Mouse (Mus musculus) regulatory T cell (primary cell): Measurements from ENCODE around the gene Timm50.

ENCODE experiments used
- in situ Hi-C: fragments of 300-600 bp; cut with MboI, MseI; formaldehyde crosslinking; loops from one replicate; pipeline ENCODE4 v1.15.1; 2025; ENCODE audit warnings: high pct_unique_total_duplicates

The Timm50 gene

DNA sequence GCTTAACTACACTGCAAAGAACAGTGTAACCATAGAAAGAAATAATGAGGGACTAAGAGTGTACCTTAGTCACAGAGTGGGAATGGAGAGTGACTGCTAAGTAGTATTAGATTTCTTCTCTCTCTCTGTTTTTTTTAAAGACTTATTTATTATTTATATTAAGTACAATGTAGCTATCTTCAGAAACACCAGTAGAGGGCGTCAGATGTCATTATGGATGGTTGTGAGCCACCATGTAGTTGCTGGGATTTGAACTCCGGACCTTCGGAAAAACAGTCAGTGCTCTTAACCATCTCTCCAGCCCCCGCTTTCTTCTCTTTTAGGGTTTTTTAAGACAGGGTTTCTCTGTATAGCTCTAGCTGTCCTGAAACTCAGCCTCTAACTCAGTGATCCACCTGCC is 14.6 kb upstream of the Timm50 start:
- in situ Hi-C loops = no loop called here

DNA sequence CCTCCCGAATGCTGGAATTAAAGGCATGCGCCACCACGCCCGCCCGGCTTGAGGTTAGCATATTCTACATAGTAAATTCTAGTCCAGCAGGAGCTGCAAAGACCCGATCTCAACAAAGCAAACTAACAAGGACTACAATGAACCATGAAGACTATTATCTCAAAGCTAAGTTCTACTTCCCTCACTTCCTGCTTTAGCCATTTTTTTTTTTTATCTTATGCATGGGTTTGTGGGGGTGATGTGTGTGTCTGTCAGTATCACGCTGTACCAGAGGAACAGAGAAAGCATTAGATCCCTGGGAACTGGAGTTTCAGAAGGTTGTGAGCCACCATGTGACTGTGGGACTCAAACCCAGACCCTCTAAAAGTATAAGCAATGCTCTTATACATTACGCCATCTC is 13.4 kb upstream of the Timm50 start:
- in situ Hi-C loops = no loop called here

DNA sequence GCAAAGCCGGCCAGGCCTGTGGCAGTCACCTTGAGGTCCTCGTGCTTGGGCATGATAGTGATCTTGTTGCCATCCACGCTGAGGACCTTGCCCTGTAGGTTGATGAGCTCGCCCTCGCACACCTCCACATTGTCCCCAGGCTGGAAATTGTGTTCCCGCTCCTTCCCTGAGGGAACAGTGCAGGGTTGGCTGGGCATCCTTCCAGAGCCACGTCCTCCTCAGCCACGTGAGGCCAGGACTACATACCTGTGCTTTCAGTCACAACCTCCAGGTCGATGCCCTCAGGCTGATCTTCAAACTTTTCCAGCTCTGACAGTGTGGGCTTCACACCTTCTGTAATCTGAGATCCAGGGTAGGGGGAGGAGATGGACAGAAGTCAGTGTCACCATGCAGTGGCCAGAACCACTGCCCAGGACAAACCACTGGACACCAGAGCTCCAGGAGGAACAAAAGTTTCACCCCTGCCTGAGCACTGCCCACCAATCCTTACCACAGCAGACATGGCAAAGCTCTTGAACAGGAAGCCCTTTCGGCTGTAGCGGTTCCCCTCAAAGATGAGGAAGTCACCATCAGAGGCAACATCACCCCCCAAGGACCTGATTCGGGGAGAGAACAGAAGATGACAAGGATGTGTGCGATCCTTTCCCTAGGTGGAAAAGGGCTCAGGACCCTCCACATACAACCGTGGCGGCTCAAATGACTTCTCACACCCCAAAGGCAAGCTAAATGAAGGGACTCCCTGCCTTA is 10.3 kb upstream of the Timm50 start:
- in situ Hi-C loops = no loop called here

DNA sequence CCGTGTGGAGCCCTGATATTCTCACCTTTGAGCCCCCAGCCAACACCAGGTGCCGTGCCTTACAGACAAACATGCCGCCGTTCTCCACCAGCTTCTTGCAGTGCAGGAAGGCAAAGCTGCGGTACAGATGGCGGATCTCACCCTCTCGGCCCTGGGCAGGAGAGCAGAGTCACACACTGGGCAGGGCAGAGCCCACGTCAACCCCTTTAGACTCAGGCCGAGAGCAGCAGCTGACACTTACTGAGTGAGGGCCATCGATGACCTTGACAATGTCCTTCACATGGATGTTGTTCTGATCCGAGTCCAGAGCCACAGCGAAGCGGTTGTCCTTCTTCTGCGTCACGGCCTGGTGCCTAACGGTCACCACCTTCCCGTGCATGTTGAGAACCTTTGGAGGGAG is 6.8 kb upstream of the Timm50 start:
- in situ Hi-C loops = loop anchor here (10.0 kb wide), 1 partner anchor 1436 kb away; no protein-coding TSS in a partner anchor

DNA sequence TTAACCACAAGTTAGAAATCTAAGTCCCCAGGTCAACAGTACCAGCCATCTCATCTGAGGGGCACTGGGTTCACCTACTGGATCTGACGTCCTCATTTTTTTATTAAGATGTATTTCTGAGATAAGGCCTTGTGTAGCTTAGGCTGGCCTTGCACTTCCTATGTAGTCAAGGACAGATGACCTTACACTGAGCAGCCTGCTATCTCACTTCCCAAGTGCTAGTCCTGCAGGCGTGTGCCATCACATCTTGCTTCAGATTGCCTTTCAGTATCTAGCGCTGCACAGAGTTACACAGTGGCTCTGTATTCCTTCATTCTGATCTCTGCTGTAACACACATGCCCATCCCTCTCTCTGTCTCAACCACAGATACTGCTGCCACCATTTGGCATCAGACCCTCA is 6.2 kb upstream of the Timm50 start:
- in situ Hi-C loops = loop anchor here (10.0 kb wide), 1 partner anchor 1437 kb away; no protein-coding TSS in a partner anchor

GRCm38 (mm10) chr7:28311151-28311925 is 534 bp downstream of the Timm50 start:
- in situ Hi-C loops = loop anchor here (10.0 kb wide), 1 partner anchor 1443 kb away; no protein-coding TSS in a partner anchor

DNA sequence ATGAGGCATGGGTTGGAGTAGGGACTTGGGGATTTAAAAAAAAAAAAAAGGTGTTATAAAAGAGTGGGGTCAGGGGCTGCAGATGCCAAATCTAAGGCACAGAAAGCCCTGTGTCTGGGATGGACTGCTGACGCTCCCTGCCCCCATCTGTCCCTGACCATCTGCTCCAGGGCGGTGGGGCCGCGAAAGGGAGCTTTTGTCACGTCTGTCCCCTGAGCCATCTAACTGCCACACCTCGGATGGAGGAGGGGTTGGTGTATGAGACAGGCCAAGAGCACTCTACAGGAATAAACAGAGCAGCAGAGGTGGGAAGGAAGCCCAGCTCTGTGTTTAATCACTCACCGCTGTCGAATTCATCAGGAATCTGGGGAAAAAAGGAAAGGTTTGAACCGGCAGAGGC is 2.1 kb downstream of the Timm50 start:
- in situ Hi-C loops = loop anchor here (10.0 kb wide), 1 partner anchor 1445 kb away; no protein-coding TSS in a partner anchor

GRCm38 (mm10) chr7:28306216-28306615 is 5.7 kb downstream of the Timm50 start:
- in situ Hi-C loops = no loop called here

DNA sequence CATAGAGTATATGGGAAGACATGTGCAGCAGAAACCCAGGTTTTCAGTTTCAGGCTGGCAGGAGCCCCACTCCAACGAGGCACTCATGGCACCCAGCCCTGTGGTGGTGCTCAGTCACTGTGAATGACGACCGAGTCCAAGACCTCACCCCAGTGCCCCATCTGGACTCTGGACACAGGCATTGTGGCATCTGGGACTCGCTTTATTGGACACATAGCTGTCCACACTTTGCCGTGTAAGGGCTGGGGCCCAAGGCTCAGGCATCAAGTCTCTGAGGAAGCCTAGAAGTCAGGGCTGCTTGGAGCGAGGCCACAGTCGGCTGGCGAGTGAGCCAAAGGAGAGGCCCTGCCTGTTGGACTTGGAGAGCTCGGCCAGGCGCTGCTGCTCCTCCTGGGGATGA is 6.2 kb downstream of the Timm50 start:
- in situ Hi-C loops = no loop called here

- in situ Hi-C loops = no loop called here
Observed at GRCm38 (mm10) chr7:28301616-28302433, 10.0 kb downstream of the Timm50 start, which contains the start of gene Dll3. Gene Dll3 (minus strand): TSS chr7:28302238.

DNA sequence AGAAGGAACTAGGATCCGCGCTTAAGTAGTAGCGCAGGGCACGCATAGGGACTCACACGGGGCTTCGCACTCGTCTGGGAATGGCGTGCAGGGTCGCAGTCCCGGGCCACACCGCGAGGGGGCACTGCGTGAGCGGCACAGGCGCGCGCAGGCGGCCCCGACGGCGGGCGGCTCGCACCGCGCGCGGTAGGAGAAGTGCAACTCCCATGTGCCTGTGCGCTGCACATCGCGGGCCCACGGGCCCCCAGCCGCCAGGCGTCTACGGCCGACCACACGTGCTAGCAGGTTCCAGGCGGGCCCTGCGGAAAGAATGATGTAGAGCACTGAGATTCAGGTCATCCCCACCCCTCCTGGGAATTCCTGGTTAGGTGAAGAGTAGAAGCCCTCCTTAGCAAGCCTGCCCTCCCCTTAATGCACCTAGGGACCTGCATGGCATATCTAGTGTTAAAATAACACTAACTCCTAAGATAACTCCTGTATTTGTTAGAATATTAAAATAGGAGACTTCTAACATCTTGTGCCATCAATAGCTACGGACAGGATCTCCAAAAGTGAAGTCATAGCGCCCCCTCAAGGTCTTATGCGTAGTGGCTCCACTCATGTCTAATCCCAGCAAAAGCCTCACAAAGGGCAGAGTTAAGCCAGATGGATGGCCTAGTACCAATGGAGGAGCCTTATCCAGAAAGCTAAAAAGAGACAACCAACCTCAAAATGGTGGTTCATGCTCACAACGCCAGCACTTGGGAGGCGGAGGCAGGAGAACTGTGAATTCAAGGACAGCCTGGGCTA is 12.8 kb downstream of the Timm50 start:
- in situ Hi-C loops = no loop called here

- in situ Hi-C loops = loop anchor here (5.0 kb wide), 1 partner anchor 87 kb away; no protein-coding TSS in a partner anchor
Observed at GRCm38 (mm10) chr7:28294481-28294880, 17.4 kb downstream of the Timm50 start.

GRCm38 (mm10) chr7:28290638-28291590 is 21.0 kb downstream of the Timm50 start, which contains the start of gene Selenov:
Gene Selenov (minus strand): TSS chr7:28291186.
- in situ Hi-C loops = loop anchor here (5.0 kb wide), 1 partner anchor 84 kb away; no protein-coding TSS in a partner anchor

DNA sequence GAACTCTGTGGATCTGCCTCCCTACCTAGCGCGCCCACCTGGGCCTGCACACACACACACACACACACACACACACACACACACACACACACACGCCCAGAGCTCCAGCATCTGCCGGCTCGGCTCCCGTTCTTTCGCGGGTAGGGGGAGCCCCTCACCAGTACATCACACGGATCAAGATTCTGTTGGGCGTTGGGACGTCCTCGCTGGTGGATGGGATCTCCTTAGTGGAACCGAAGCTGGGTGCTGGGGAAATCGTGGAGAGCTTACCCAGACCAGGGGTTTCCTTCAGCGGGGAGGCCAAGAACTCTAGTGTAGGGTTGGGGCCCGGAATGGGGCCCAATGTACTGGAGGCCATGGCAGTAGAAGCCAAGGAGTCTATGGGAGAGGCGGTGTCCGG is 21.7 kb downstream of the Timm50 start:
- in situ Hi-C loops = loop anchor here (5.0 kb wide), 1 partner anchor 83 kb away; no protein-coding TSS in a partner anchor

DNA sequence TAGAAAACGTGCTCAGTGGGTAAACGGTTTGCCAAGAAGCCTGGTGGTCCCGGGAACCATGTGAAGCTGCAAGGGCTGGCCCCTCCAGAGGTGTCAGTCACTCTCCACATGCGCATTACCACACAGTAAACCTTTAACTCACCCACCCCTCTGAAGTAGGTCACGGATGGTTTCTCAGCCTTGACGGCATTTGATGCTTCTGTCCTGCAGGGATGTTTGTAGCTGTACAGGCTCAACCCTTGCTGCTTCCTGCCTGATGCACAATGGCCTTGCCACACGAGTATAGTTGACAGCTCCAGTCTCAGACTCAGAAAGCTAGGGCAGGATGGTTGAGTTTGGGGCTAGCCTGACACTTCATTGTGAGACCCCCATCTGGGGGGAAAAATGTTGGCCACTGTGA is 31.2 kb downstream of the Timm50 start:
- in situ Hi-C loops = no loop called here

- in situ Hi-C loops = no loop called here
Observed at GRCm38 (mm10) chr7:28278279-28278652, 33.6 kb downstream of the Timm50 start.

- in situ Hi-C loops = no loop called here
Observed at GRCm38 (mm10) chr7:28277615-28278278, 34.1 kb downstream of the Timm50 start, which contains the start of gene Eid2b. Gene Eid2b (plus strand): TSS chr7:28277739.

GRCm38 (mm10) chr7:28277237-28277614 is 34.6 kb downstream of the Timm50 start:
- in situ Hi-C loops = no loop called here

GRCm38 (mm10) chr7:28271761-28272160 is 40.1 kb downstream of the Timm50 start:
- in situ Hi-C loops = no loop called here
